Mouse (Mus musculus) yolk sac, embryonic 10.5 days (tissue): Measurements from ENCODE around the gene Rnf169.

Source experiments
- DNase-seq: peaks from one replicate; pipeline ENCODE4 v3.0.0-alpha.2; 2017; ENCODE audit warnings: low spot score

Rnf169 gene

DNA sequence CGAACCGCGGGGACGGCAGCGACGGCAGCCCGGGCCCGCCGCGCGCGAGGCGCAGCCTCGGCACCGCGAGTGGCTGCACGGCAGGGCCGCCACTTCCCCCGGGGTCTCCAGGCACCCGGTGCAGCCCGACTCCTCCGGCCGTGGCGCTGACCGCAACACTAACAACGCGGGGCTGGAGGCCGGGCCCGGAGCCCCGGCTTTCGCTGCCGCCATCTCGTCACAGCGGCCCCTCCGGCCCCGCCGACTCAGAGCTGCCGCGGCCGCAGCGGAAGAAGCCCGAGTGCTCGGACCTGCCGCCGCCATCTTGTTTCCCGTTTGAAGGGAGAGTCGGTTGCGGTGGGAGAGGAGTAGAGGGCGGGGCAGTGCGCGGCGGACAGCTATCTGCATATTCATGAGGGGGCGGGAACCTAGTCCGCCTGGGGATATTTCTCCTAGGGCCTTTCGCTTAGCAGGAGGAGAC, at the start of gene Rnf169:
TSS of gene Rnf169 (minus strand) at position 317 of the 460 bp plus-strand sequence.
- peak; percentile 91 for DNase-seq

DNA sequence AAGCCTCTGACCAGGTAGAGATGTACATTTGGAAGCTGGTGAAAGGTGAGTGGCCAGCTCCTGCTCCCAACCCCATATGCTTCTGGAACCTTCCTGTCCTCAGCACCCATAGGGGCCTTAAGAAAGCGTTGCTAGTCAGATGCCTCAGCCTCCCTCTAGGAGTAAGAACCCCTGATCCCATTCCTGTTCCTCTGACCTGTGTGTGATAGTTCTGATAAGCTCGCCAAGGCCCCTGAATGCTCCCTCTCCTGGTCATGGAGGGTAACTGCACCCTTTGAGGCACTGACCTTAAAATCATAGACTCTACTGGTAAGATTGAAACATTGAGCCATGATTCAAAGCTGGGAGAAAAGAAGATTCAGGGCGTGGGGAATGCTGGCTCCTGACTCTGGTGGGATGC, 49.1 kb upstream of the Rnf169 start:
- DNase-seq, result no peak

DNA sequence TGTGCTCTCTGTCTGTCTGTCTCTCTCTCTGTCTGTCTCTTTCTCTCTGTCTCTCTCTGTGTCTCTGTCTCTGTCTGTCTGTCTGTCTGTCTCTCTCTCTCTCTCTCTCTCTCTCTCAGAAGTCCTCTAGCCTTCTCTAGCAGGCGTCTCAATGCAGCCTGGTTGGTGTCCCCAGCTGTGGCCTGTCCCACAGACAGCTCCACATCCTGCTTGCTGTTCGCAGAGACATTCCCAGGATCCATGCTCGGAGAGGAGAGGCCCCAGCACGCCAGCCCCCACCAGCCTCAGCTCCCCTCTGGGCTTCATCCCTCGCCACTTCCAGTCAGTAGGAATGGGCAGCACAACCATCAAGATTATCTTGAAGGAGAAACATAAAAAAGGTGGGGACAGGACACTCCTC, 47.1 kb upstream of the Rnf169 start:
- no peak for DNase-seq

DNA sequence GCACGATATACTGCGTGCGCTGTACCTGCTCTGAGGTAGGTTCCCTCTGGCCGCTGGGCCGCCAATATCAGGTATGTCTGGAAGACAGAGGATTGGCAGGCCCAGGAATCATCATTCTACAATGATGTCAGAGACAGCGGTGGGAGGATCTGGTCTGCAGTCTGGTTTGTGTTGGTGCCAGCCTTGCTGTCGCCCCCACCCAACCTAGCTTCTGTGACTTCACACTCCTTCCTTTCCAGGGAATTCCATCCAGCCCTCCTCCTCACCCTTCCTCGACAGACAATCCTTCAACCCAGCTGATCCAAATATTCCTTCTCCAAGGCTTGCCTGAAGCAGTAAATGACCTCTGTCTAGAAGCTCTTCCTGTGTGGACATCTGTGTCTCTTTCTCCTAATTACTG, 36.8 kb upstream of the Rnf169 start:
- no peak for DNase-seq

DNA sequence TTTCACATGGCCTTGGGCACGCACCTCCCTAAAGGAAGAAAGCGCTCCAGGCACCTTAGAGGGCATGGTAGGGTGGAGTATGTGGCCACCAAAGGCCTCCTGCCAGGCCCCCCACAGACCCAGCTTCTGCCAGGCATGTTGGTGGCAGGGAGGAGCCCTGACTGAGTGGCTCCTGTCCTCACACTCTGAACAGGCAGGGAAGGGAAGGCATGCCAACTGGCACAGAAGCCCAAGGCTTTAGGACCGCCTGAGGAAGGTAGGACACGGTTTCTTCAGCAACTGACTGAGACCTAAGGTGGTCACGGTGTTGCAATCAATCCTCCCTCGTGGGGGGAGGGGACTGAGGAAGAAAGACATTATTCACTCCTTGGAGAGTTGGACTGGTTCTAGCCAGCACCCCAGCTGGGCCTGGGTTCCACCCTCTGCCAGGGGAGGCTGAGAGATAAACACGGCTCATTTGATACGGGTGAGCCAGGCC, 33.9 kb upstream of the Rnf169 start:
- DNase-seq, result no peak

DNA sequence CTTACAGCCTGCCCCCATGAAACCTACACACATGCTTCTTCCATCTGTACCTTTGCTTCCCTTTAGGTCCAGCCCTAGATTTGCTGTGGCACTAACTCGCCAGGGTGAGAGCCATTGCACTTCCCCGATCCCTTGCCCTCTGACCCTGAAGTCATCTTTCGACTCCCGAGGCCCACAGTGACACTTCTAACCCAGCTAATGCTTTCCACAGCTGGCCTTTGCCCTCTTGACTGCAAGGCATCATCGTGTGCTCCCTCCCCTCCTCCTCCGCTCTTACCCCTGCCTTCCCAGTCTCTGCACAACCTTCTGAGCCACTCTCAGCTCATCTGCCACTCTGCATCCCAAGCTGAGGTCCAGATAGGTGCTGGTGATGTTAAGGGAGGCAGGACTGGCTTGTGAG, 32.3 kb upstream of the Rnf169 start:
- peak; percentile 57 for DNase-seq

DNA sequence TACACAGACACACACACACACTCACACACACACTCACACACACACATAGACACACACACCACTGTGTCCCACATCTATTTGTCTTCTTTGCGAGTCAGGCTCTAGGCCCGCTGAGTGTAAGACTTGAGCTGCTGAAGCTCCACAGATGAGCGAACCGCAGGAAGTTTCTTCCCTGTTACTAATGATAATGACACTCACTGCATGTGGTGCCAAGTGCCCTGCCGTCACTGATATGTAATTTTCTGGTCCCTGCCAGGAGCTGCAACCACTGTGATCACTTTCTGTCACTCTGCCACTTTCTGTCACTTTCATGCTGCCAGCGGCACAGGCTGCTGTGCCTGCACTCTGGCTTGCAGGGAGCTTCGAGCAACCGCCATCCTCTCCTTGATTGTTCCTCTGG, 31.8 kb upstream of the Rnf169 start:
- no peak for DNase-seq

DNA sequence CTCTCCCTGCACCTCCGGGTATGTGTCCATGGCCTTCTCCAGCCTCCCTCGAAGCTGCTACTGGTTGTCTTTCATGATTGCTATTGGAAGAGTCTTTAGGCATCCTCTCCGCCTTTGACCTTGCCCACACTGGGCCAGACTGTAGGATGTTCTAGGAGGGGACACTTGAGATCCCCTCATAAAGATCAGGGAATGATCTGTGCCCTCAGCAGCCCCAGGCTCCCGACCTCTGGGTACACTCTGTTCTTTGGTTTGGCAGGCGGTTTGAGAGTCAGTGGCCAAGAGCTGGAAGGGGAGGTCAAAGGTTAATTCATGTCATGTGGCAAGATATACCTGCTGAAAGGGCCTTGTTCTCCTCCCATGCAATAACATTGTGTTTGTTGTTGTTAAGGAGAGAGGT, 30.5 kb upstream of the Rnf169 start:
- DNase-seq, result peak; percentile 63

DNA sequence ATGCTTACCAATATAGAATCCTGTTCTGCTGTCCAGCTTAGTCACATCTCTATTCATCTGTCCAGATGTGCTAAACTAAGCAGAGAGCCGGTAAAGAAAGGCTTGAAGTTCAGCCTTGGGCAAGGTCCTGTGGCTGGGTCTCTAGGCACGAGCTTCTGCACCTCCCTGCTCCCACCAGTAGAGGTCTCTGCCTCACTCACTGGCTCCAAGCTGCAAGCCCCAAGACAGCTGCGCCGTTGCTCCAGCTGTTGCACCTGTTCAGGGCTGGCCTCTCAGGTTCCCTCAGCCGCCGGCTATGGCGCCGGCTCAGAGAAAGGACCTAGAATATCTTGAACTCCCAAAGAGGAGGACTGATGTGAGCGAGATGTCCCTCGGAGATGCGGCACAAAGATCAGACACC, 29.4 kb upstream of the Rnf169 start:
- DNase-seq, result peak; percentile 66

DNA sequence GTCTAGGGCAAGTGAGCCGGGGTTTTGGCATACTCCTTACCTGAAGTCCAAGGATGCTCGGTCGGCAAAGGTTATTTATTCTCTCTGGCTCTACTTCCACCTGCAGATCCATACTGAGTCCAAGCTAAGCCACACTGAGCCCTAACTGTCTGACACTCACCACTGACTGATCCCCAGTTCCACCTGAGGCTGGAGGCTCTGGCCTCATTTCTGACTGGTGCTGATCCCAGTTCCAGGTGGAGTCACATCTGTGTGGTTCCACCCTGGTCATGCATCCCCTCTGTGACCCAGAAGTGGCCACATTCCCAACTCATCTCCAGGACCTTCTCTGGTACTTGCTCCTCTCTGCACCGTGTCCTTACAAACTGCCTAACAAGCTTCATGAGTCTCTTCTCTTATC, 28.5 kb upstream of the Rnf169 start:
- DNase-seq, result no peak

DNA sequence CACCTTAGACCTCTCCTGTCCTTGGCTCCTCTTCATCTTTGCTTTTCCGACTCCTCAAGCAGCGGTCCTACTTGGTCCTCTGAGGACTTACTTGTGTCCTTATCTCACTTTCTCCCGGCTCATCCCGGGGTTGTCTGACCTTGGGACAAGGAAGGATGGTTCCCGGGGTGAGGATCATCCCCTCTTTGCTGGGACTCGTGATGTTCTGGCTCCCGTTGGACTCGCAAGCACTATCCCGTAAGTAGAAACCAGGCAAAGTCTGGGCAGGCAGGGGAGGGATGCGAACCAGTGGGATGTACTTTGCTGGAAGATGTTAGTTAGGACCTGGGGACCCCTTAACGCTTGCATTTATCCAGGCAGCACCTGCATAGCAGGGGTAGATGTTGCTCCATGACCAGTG, 26.2 kb upstream of the Rnf169 start:
- no peak for DNase-seq

DNA sequence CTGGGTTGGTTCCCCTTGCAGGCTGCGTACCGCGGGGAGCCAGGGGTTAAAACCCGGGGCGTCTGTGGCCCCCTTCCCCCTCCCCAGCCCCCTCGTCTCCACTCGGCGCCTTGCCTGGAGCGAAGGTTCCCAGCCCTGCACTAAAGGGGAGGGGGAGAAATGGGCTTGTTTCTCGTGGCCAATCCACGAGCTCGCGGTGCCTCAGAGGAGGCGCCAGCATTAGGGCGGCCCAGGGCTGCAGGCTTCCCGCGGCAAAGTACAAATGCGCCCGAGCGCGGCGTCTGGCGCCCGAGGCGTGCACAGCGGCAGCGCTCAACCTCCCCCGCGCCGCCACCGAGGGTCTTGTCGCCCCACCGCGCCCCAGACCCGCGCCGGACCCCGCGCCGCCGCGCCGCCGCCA, 25.5 kb upstream of the Rnf169 start, which contains the start of gene Chrdl2:
TSS of gene Chrdl2 (plus strand) at position 383 of the 400 bp plus-strand sequence.
- no peak for DNase-seq

DNA sequence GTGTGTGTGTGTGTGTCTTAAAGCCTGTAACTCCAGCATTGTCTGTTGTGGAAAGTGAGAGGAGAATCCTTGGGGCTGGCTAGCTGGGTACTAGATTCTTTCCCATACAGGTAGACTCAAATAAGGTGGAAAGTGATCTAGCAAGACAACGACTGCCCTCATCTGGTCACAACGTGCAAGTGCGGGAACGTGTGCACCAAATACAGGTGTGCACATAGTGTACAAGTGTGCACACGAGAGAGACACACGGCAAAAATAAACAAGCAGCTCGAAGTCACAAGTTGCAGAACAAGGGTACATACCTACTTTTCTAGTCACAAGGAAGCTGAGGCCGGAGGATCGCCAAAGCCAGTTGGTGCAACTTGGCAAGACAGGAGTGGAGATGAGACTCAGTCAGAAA, 23.5 kb upstream of the Rnf169 start:
- DNase-seq, result no peak

DNA sequence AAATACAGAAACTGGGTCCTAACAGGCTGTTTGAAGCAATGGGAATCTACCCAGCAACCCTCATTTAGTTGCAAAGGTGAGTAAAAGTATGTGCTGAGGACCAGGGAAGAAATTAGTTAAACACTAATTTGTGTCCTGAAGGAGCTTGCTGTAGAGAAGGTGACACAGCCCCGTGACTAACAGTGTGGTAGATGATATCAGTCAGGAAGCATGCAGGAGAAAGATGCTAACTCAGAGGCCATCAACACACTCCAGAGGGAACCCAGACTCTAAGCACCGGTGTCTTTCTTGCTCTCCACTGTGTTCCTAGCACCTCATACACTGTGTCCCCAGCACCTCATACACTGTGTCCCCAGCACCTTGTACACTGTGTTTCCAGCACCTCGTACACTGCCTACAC, 18.4 kb upstream of the Rnf169 start:
- no peak for DNase-seq

DNA sequence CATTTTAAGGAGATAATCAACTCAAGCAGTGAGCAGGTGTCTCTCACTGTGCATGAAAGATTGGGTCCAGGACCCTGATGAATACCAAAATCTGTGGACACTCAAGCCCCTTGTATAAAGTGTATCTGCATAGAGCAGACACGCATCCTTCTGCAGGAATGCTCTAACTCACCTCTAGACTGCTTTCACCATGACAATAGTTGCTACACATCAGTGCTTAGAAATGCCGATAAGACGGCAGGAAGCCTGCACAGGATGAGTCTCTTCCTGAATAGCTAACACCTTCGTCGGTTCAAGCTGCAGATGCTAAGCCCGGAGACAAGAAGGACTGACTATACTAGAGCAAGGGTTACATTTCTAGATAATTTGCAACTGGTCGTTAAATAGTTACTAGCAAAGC, 14.9 kb upstream of the Rnf169 start:
- no peak for DNase-seq

DNA sequence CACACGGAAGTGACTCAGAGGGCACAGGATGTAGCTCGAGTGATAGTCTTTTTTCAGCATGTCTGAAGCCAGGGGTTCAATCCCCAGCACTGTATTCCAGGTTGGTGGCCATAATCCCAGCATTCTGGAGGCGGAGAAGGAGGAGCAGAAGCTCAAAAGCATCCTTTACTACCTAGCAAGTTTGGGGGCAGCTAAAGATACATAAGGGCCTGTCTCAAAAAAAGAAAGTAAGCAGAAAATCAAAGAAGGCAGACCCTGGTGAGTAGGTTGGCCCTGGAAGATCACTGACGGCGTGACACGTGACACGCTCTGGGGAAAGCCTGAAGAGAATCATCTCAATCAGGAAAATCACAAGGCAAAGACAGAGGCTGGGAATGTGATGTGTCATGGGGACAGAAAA, 12.9 kb upstream of the Rnf169 start:
- DNase-seq, result no peak

DNA sequence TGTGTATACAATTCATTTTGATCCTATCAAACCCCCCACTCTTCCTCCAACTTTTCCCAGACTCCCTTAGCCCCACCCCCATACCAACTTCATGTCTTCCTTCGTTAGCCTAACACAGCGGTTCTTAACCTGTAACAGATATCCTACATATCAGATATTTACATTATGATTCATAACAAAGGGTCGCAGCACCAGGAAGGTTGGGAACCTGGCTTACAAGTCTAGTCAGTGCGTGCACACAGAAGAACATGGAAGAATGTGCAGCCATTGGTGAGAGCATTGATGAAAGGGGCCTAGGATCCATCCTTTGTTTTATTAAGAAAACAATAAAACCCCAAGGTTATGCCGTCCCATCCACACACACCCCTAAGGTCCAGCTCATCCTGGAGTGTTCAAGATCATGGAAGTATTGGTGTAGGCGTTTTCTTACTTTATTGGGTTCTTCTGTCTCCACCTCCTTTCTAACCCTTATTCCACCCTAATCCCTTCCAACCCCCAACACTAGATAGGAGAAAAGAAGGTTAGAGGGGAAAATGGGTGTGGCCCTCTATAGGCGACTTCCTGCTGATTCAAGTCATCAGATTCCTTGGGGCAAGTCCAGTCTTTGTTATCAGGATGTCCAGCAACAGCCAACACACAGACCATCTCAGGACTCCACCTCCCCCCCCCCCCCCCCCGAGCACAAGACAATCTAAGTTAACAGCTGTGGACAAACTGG, 10.9 kb upstream of the Rnf169 start:
- DNase-seq, result no peak

DNA sequence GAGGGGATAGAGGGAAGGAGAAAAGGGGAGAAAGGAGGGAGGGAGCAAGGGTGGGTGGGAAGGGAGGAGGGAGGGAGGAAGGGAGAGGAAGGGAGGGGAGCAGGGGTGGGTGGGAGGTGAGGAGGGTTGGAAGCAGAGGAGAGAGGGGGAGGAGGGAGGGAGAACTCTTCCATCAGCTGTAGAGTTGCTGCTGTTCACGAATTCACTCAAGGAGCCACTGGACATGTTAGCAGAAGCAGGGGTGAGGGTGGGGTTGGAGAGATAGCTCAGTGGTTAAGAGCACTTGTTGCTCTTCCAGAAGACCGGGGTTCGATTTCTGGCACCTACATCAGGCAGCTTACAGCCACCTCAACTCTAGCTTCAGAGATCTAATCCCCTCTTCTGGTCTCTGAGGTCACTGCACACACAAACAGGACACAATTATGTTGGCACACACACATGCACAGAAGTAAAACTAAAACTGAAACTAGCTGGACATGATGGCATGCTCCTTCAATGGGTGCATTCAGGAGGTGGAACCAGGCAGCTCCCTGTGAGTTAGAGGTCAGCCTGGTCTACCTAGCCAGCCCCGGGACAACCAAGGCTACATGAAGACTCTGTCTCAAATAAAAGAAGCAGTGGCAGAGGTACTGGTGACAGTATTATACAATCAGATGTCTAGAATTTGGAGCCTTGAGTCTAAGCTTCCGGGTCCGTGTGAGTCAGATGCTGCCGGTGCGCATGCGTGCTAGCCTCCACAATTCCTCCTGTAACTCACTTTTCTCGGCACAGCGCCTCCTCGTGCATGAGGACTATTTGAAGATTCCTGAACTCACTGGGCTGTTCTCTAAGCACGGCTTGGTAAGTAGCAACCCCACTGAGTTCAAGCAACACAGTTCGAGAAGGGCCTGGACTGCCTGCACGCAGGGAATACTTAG, 9.9 kb upstream of the Rnf169 start:
- DNase-seq, result no peak

DNA sequence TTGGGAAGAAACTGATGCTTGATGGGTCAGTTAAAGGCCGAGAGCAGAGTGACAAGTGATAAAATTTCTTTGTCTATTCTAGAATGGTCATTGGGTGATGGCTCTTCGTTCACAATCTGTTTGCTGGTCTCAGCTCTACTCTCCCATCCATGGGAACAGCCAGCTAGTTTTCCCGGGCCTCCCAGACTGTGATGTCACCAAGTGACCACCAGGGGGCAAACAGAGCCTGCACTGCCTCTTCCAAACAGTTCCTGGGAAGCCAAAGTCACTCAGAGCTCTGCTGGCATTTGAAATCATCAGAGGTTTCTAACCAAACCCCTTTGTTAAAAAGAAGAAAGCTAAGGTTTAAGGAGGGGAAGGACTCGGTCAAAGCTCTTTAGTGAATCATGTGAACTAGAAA, 8.5 kb upstream of the Rnf169 start:
- DNase-seq, result peak; percentile 53

DNA sequence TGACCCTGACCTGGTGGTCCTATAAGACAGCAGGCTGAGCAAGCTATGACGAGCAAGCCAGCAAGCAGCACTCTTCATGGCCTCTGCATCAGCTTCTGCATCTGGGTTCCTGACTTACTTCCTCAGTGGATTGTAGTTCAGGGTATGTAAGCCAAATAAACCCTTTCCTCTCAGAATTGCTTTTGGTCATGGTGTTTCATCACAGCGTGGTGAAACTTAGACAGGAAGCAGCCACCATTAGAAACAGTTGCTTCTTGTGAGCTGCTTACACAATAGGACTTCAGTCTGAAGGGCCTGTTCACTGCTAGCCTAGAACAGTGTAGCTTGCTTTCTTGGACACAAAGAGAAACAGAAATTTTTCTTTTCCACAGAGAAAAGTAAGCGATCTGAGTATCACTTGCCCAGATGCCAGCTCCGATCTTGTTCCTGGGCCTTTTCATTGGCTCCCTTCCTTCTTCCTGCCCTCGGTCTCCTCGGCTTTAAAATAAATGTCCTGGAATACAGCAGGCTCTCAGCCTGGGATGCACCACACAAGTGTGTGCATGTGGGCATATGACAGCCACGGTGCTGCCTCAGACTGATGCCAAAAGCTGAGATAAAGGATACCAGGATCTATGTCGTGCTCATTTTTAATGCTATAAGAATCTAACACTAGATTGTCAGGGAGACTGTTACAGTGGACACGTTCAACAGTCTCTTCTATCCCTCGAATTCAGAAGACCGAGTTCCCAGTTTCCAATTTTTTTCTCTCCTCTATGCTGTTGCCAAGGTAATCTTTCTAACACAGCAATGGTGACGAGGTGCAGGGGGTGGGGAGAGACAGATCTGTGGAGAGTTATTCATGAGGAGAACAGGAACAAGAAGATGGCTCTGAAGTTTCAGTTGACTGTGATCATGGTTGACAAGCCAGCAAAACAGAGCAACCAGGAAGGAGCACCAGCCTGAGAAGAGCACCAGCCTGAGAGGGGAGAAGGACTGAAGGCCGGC, 2.3 kb upstream of the Rnf169 start:
- no peak for DNase-seq

DNA sequence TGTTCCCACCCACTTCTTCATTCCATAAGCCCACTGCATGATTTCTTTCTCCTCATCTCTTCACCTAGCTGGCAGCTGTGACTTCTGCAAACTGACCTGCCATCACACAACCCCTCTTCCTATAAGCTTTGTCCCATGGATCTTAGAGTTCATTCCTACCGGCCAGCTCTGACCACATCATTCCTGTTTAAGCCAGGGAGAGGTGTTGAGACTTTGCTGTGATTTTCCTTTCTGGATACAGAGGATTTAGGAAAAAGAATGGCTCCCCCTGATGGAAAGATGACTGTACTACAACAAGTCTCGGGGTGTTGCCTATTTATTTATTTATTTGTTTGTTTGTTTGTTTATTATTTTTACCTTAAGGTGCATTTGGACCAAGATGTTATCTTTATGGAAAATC, 1.1 kb upstream of the Rnf169 start:
- DNase-seq, result peak; percentile 32
